Mouse (Mus musculus): Measurements from ENCODE around the gene Flt3.

The Flt3 gene

DNA sequence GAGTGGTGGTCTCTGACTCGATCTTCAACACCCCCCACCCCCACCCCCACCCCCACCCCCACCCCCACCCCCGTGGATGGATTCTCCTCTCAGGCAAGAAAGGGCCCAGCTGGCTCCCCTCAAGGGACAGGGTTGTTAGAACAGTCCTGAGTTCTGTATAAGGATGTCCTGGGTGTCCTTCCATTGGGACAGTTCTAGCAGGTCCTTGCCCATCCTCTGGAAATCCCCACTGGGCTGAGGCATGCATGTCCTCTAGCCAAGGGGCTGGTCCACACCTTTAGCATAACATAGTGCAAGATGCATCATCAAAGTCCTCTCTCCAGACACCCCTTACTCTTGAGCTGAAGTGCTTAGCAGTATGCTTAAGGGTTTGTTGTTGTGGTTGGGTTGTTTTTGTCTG is 90.5 kb downstream of the Flt3 start:
- no peak for DNase-seq (ENCODE audit: low read depth)

- DNase-seq (ENCODE audit: low read depth), result no peak
Observed at GRCm38 (mm10) chr5:147308451-147308850, 91.8 kb downstream of the Flt3 start.

GRCm38 (mm10) chr5:147307398-147307785 is 92.9 kb downstream of the Flt3 start:
- no peak for DNase-seq (ENCODE audit: low read depth)

DNA sequence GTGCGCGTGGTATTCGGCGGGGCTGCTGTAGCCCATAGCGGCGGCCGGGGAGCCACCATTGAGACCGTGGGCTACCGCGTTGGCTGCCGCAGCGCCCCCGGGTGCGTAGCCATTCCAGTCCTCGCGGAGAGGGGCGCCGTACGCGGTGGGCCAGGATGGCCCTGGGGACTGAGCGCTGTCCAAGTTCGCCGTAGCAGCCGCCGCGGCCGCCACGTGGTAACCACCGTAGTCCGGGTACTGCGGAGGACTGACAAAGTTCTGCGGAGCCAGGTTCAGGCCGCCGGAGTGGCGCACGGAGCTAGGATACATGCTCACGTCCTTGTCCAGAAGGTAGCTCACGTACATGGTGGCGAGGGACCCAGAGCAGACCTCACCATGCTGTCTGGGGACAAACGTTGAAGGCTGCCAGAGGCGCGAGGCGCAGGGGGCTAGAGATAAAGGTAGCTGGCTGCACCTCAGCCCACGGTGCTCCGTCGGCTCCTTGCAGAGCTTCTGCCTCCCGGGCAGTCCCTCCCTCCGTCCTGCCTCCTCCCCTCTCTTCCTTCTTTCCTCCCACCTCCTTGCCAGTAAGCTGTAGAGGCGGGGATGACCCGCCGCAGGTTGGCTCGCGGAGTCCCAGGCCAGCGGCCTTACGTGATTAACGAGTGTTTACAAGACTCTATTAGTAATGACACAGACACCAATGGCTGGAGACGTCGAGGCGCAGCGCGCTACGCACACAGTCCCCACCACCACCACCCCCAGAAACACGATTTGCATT is 93.5 kb downstream of the Flt3 start, which contains the start of gene Cdx2:
Gene Cdx2 (minus strand): TSS at position 633 of the 760 bp plus-strand sequence.
- DNase-seq (ENCODE audit: low read depth), result no peak

GRCm38 (mm10) chr5:147305856-147306637 is 94.2 kb downstream of the Flt3 start:
- DNase-seq (ENCODE audit: low read depth), result no peak

DNA sequence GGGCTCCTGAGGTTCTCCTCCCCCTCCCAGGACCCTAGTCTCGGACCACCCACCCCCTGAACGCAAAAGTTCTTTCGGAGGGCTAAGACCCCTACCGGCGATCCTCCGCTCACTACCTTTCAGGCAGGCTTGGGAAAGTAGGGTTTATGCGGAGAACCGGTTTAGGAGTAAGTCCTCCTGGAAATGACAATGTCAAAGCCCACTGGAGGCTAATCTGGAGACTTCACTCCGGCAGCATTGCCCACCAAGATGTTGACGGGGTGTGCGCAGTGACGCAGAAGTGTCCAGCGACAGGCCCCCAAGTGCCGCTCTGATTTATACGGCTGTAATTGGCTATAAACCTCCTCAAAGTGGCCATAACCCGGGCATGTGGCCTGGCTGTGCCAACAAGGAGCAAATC is 95.1 kb downstream of the Flt3 start:
- DNase-seq (ENCODE audit: low read depth), result no peak

DNA sequence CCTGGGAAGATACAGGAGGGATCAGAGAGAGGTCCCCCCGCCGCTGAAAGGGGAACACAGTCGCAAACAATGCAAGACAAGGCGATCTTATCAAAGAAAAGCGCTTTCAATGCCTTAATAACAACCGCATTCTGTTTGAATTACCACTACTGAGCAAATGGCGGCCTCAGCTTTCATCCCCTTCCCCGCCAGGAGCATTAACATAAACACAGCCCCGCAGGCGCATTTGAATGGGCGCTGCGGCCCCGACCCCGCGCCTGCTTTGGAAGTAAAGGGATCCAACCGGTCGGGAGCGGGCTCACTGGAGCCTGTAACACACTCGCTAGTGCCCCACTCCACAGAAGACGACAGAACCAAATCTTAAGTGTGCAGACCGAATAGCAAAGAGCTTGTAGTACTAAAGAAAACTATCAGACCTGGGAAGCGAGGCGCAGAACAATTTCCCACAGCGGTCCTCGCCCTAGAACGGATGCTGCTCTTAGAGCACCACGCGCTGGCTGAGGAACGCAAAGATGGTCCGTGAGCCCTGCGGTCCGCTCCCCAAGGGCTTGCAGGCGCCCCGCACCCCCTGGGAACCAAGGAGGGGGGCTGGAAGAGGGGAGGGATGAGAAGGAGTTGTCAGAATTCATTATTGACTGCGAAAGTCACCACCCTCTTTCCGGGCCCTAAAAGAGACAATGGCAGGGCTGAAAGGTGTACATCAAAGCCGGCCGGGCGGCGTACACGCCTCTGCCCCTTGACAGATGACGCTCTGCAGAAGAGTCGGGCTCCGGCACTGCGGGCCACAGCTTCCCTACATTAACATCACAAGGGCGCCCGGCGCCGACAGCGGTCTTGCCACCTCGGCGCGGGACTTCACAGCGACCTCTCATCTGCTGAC is 95.8 kb downstream of the Flt3 start:
- no peak for DNase-seq (ENCODE audit: low read depth)

GRCm38 (mm10) chr5:147302746-147303400 is 97.4 kb downstream of the Flt3 start:
- DNase-seq (ENCODE audit: low read depth), result no peak

DNA sequence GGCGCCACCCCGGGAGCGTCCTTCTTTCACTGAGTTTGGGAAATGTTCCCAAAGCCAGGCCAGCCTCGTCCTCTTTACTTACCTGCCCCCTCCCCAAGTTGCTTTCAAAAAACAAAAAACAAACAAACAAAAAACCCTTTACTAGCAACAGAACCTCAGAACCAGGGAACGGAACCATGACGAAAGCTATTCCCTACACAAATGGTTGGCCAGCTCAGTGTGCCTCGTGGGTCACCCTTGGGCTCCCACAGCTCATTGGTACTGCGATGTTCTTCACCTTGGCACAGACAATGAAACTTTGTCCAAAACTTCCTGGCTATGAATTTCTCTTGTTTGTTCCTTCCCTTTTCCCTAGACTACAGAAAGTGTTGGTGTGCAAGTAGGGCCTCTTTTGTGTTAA is 98.1 kb downstream of the Flt3 start:
- no peak for DNase-seq (ENCODE audit: low read depth)

DNA sequence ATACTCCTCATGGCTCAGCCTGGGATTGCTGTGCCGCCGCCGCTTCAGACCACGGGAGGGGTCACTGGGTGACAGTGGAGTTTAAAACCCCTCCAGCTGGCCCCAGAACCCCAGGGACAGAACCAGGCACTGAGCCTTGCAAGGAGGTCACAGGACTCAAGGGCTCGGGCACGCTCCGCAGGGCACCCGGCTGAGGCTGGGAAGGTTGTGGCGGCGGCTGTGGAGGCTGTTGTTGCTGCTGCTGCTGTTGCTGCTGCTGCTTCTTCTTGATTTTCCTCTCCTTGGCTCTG is 98.6 kb downstream of the Flt3 start:
- DNase-seq (ENCODE audit: low read depth), result no peak

GRCm38 (mm10) chr5:147300917-147301780 is 99.1 kb downstream of the Flt3 start:
- no peak for DNase-seq (ENCODE audit: low read depth)

DNA sequence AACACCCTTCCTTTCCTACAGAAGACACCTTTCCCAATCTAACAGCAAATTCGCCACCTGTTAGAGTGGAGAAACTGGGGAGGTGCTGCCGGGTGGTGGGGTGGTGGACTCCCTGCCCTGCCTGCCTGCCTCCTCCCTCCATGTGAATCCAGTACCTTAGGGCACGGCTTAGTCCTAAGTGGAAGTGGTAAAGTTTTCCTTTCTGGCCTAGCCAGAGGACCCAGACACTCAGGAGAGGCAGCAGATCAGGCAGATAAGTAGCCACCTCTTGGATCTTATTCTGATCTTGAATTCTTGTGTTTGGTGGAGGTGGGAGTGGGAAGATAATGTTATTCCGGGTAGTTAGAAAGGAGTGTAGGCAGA is 100.3 kb downstream of the Flt3 start:
- DNase-seq (ENCODE audit: low read depth), result no peak

- peak; percentile 53 for DNase-seq (ENCODE audit: low read depth)
Observed at GRCm38 (mm10) chr5:147299255-147300000, 100.9 kb downstream of the Flt3 start.

DNA sequence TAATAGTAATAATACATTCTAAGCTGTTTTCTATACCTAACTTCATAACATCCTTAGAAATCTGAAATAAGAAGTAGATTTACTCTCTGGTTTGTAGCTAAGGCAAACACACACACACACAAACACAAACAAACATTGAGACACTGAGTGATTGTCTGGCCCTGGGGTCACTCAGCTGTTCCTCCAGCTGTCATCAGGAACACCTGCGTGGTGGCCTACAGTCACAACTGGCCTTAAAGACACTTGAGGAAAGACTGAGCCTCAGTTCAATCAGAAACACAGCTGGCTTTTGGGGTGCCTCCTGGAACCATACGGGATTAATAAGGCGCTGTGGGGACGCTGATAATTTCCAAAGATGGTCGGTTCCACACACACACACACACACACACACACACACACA is 103.0 kb downstream of the Flt3 start:
- no peak for DNase-seq (ENCODE audit: low read depth)

DNA sequence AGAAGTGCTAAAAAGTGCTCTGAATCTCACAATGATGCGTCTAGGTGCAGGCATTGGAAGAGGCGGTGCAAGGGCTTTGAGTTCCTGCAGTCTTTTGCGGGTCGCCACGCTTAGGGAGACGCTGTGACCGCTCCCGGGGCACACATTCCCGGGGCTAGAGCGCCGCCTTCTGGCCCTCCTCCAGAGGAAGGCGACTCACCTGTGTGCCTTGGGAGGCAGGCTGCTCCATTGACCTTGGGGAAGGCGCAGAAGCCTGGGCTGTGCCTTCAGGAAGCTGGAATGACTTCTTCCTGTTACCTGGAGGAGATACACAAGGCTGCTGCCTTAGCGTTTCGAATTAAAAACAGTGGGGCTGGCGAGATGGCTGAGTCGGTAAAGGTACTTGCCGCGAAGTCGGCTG is 106.2 kb downstream of the Flt3 start:
- peak; percentile 73 for DNase-seq (ENCODE audit: low read depth)

GRCm38 (mm10) chr5:147293127-147293910 is 107.0 kb downstream of the Flt3 start:
- peak; percentile 91 for DNase-seq (ENCODE audit: low read depth)

DNA sequence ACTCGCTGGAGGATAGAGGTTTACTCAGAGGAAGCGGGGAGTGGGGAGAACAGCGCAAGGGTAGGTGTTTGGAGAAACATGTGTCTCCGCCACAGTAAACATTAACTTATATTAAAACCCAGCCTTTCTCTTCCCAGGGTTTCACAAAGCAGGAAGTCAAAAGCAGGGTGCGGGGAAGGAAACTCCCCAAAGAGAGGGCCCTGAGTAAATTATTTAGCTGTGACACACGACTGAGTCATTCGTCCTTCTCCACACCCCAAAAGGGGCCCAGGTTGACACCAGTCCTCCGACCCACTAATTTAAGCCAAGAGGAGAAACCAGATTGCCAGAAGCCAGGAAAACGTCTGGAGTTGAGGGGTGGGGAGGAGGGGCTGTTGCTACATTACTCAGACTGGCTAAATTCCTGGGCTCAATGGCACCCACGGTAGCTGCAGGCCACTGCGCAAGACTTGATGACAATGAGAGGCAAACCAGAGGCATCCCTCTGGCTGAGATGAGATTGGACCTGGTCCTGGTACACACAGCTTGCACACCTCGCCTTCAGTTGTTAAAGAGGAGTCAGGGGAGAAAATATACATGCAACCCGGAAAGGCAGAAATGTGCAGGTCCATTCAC is 107.7 kb downstream of the Flt3 start:
- DNase-seq (ENCODE audit: low read depth), result peak; percentile 80

DNA sequence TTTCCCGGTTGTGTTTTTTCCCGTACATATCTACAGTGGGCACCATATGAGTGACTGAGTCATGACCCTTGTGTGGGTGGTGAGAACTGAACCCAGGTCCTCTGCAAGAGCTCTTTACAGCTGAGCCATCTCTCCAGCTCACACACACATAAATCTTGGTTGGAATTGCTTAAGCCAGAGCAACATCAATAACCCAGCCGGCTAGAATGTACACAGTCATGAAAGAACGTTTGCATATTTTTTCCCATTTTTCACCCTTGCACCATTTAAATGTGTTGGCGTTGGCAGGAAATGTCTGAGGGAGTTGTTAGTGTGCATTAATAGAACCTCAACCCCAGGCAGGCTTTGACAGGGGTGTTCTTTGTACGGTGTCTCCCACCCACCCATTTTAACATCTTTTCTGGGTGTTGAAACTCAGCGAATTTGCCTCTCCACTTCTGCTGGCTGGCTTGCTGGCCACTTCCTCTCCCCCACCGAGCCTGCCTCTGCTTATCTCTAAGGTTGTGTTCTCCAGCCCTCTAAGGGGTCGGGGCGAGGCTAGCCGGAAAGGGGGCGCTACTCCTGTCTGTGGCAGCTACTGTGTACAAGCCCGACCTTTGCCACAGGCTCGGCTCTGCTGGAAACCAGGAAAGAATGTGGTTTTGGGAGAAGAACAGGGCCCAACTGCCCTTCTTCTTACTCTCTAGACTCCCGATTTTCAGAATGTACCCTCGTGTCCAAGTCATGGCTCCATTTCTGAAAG is 108.4 kb downstream of the Flt3 start:
- DNase-seq (ENCODE audit: low read depth), result peak; percentile 72

DNA sequence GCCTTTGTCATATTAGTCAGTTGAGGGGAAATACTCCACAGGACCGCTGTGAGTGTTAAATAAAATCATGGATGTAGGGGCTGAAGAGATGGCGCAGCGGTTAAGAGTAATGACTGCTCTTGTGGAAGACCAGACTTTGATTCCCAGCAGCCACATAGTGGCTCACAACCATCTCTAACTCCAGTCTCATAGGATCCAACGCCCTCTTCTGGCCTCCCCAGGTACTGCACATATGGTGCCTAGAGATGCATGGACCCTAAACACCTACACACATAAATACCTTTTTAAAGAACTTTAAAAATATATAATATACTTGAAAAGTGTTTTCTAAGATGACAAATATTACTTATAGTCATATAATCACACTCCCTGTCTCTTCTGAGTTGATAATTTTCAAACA is 115.9 kb downstream of the Flt3 start:
- no peak for DNase-seq (ENCODE audit: low read depth)
